Mouse (Mus musculus): ENCODE results near the gene Gm8439. TPM values are rescaled to one million over a fixed set of nuclear protein-coding genes. Genes with fewer than 3 reads are reported as not detected.

Gm8439 gene
- polyA plus RNA-seq, 1 experiment from 2014 or later = not detected

- no peak for ATAC-seq (ENCODE audit: insufficient number of reproducible peaks, insufficient read depth, low FRiP score, low read depth)
- H3K4me2 ChIP-seq (replicated peaks; ENCODE audit: low read depth, low read length) = no peak overlapping the region
- H3K9me3 ChIP-seq (ENCODE audit: control insufficient read depth, low read depth, low read length) = no peaks in the 10 kb centered on the region
These were observed 10.4 kb downstream of the Gm8439 start for GRCm38 (mm10) chr4:120598922-120599321.

GRCm38 (mm10) chr4:120601774-120602173 is 13.2 kb downstream of the Gm8439 start:
- no peaks in the 10 kb centered on the region for H3K27me3 ChIP-seq (ENCODE audit: control insufficient read depth, insufficient read depth, low read length)
- no peak overlapping the region for H3K27ac ChIP-seq (ENCODE audit: low read length)
- 53% methylated on average over 1 of the region's 1 CpGs for WGBS
- no peaks in the 10 kb centered on the region for H3K36me3 ChIP-seq (ENCODE audit: control insufficient read depth, insufficient read depth, low read length)
- ATAC-seq (ENCODE audit: insufficient number of reproducible peaks, insufficient read depth, low FRiP score, low read depth) = no peak
- H3K9me3 ChIP-seq (ENCODE audit: control insufficient read depth, low read depth, low read length) = no peaks in the 10 kb centered on the region
- no peak overlapping the region for H3K9ac ChIP-seq (replicated peaks; ENCODE audit: low read depth, low read length)
- H3K4me1 ChIP-seq (ENCODE audit: control insufficient read depth, insufficient read depth, low read length) = no peaks in the 10 kb centered on the region
- H3K4me2 ChIP-seq (replicated peaks; ENCODE audit: low read depth, low read length) = no peak overlapping the region
- no peak overlapping the region for H3K4me3 ChIP-seq (ENCODE audit: low read depth, low read length)

More at GRCm38 (mm10) chr4:120598922-120599321, 10.4 kb downstream of the Gm8439 start:
- no peaks in the 10 kb centered on the region for H3K27me3 ChIP-seq (ENCODE audit: control insufficient read depth, insufficient read depth, low read length)
- H3K4me3 ChIP-seq (ENCODE audit: low read depth, low read length) = no peak overlapping the region
- 18% methylated on average over 2 of the region's 2 CpGs for WGBS
- H3K36me3 ChIP-seq (ENCODE audit: control insufficient read depth, insufficient read depth, low read length) = no peaks in the 10 kb centered on the region
- H3K9ac ChIP-seq (replicated peaks; ENCODE audit: low read depth, low read length) = no peak overlapping the region
- no peak overlapping the region for H3K27ac ChIP-seq (ENCODE audit: low read length)
- no peaks in the 10 kb centered on the region for H3K4me1 ChIP-seq (ENCODE audit: control insufficient read depth, insufficient read depth, low read length)

- 70% methylated on average over 3 of the region's 3 CpGs for WGBS
- Histone ChIP-seq H3K9me3 (ENCODE audit: control insufficient read depth, low read depth, low read length) (no peaks in the 10 kb centered on the region), H3K36me3 (ENCODE audit: control insufficient read depth, insufficient read depth, low read length) (no peaks in the 10 kb centered on the region), H3K4me2 (replicated peaks; ENCODE audit: low read depth, low read length) (no peak overlapping the region), H3K27ac (ENCODE audit: low read length) (no peak overlapping the region), H3K9ac (replicated peaks; ENCODE audit: low read depth, low read length) (no peak overlapping the region), H3K4me1 (ENCODE audit: control insufficient read depth, insufficient read depth, low read length) (no peaks in the 10 kb centered on the region), H3K27me3 (ENCODE audit: control insufficient read depth, insufficient read depth, low read length) (no peaks in the 10 kb centered on the region), H3K4me3 (ENCODE audit: low read depth, low read length) (no peak overlapping the region)
- ATAC-seq (ENCODE audit: insufficient number of reproducible peaks, insufficient read depth, low FRiP score, low read depth) = no peak
These were observed 14.1 kb downstream of the Gm8439 start for GRCm38 (mm10) chr4:120602669-120603068.

GRCm38 (mm10) chr4:120606941-120607340 is 18.4 kb downstream of the Gm8439 start:
- no peaks in the 10 kb centered on the region for H3K4me1 ChIP-seq (ENCODE audit: control insufficient read depth, insufficient read depth, low read length)
- no peak overlapping the region for H3K27ac ChIP-seq (ENCODE audit: low read length)
- WGBS = 51% methylated on average over 3 of the region's 3 CpGs

GRCm38 (mm10) chr4:120611005-120611404 is 22.5 kb downstream of the Gm8439 start:
- Histone ChIP-seq H3K4me3 (ENCODE audit: low read depth, low read length) (no peak overlapping the region), H3K9me3 (ENCODE audit: control insufficient read depth, low read depth, low read length) (no peaks in the 10 kb centered on the region), H3K36me3 (ENCODE audit: control insufficient read depth, insufficient read depth, low read length) (no peaks in the 10 kb centered on the region), H3K4me2 (replicated peaks; ENCODE audit: low read depth, low read length) (no peak overlapping the region), H3K9ac (replicated peaks; ENCODE audit: low read depth, low read length) (no peak overlapping the region), H3K27ac (ENCODE audit: low read length) (no peak overlapping the region), H3K4me1 (ENCODE audit: control insufficient read depth, insufficient read depth, low read length) (no peaks in the 10 kb centered on the region), H3K27me3 (ENCODE audit: control insufficient read depth, insufficient read depth, low read length) (no peaks in the 10 kb centered on the region)
- ATAC-seq (ENCODE audit: insufficient number of reproducible peaks, insufficient read depth, low FRiP score, low read depth) = no peak
- 93% methylated on average over 3 of the region's 3 CpGs for WGBS

More at GRCm38 (mm10) chr4:120606941-120607340, 18.4 kb downstream of the Gm8439 start:
- no peak for ATAC-seq (ENCODE audit: insufficient number of reproducible peaks, insufficient read depth, low FRiP score, low read depth)
- Histone ChIP-seq H3K9ac (replicated peaks; ENCODE audit: low read depth, low read length) (no peak overlapping the region), H3K4me3 (ENCODE audit: low read depth, low read length) (no peak overlapping the region), H3K36me3 (ENCODE audit: control insufficient read depth, insufficient read depth, low read length) (no peaks in the 10 kb centered on the region), H3K9me3 (ENCODE audit: control insufficient read depth, low read depth, low read length) (no peaks in the 10 kb centered on the region), H3K4me2 (replicated peaks; ENCODE audit: low read depth, low read length) (no peak overlapping the region), H3K27me3 (ENCODE audit: control insufficient read depth, insufficient read depth, low read length) (no peaks in the 10 kb centered on the region)

- no peak for ATAC-seq (ENCODE audit: insufficient number of reproducible peaks, insufficient read depth, low FRiP score, low read depth)
- Histone ChIP-seq H3K9me3 (ENCODE audit: control insufficient read depth, low read depth, low read length) (no peaks in the 10 kb centered on the region), H3K27me3 (ENCODE audit: control insufficient read depth, insufficient read depth, low read length) (no peaks in the 10 kb centered on the region), H3K4me2 (replicated peaks; ENCODE audit: low read depth, low read length) (no peak overlapping the region), H3K9ac (replicated peaks; ENCODE audit: low read depth, low read length) (no peak overlapping the region), H3K27ac (ENCODE audit: low read length) (no peak overlapping the region), H3K36me3 (ENCODE audit: control insufficient read depth, insufficient read depth, low read length) (no peaks in the 10 kb centered on the region), H3K4me3 (ENCODE audit: low read depth, low read length) (no peak overlapping the region), H3K4me1 (ENCODE audit: control insufficient read depth, insufficient read depth, low read length) (no peaks in the 10 kb centered on the region; the same call in 1 of the 2 replicates)
- 41% methylated on average over 9 of the region's 9 CpGs for WGBS
These were observed 23.9 kb downstream of the Gm8439 start for GRCm38 (mm10) chr4:120612304-120613080.

GRCm38 (mm10) chr4:120613691-120614329 is 25.3 kb downstream of the Gm8439 start:
- no peaks in the 10 kb centered on the region for H3K27me3 ChIP-seq (ENCODE audit: control insufficient read depth, insufficient read depth, low read length)
- H3K9ac ChIP-seq (replicated peaks; ENCODE audit: low read depth, low read length) = no peak overlapping the region
- no peak overlapping the region for H3K4me2 ChIP-seq (replicated peaks; ENCODE audit: low read depth, low read length)
- no peak overlapping the region for H3K4me3 ChIP-seq (ENCODE audit: low read depth, low read length)
- no peak overlapping the region for H3K27ac ChIP-seq (ENCODE audit: low read length)
- no peak for ATAC-seq (ENCODE audit: insufficient number of reproducible peaks, insufficient read depth, low FRiP score, low read depth)
- H3K36me3 ChIP-seq (ENCODE audit: control insufficient read depth, insufficient read depth, low read length) = no peaks in the 10 kb centered on the region
- 71% methylated on average over 8 of the region's 8 CpGs for WGBS
- H3K4me1 ChIP-seq (ENCODE audit: control insufficient read depth, insufficient read depth, low read length) = no peaks in the 10 kb centered on the region; the same call in 1 of the 2 replicates
- H3K9me3 ChIP-seq (ENCODE audit: control insufficient read depth, low read depth, low read length) = no peaks in the 10 kb centered on the region

GRCm38 (mm10) chr4:120614644-120615043 is 26.1 kb downstream of the Gm8439 start:
- Histone ChIP-seq H3K4me1 (ENCODE audit: control insufficient read depth, insufficient read depth, low read length) (no peaks in the 10 kb centered on the region; the same call in 1 of the 2 replicates), H3K27ac (ENCODE audit: low read length) (no peak overlapping the region), H3K4me2 (replicated peaks; ENCODE audit: low read depth, low read length) (no peak overlapping the region), H3K9ac (replicated peaks; ENCODE audit: low read depth, low read length) (no peak overlapping the region), H3K4me3 (ENCODE audit: low read depth, low read length) (no peak overlapping the region), H3K27me3 (ENCODE audit: control insufficient read depth, insufficient read depth, low read length) (no peaks in the 10 kb centered on the region), H3K36me3 (ENCODE audit: control insufficient read depth, insufficient read depth, low read length) (no peaks in the 10 kb centered on the region), H3K9me3 (ENCODE audit: control insufficient read depth, low read depth, low read length) (no peaks in the 10 kb centered on the region)
- WGBS = 83% methylated on average over 9 of the region's 9 CpGs
- ATAC-seq (ENCODE audit: insufficient number of reproducible peaks, insufficient read depth, low FRiP score, low read depth) = no peak
